Mouse (Mus musculus): ENCODE results near the gene Ms4a18.

The Ms4a18 gene

DNA sequence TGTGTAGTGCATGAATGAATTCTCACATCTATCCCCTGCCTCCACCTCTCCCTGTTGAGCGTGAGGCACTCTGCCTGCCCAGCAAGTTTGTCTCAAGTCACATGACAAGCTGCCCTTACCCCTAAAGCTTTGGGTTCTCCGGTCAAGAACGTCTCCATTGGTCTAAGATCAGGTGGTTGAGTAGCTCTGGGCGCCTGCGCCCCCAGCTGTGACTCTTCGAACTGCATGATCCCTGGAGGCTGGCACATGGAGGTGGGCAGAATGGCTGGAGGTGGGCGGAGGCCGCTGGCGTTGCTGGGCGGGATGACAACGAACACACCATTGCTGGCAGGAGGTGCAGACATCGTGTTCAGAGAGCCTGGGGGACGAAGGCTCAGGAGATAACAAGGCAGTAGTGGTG is 33.3 kb downstream of the Ms4a18 start:
- intact Hi-C loops (cut with DNase I), result no loop called here

GRCm38 (mm10) chr19:10983146-10983545 is 34.7 kb downstream of the Ms4a18 start:
- intact Hi-C loops (cut with DNase I), result no loop called here

GRCm38 (mm10) chr19:10980210-10980609 is 37.6 kb downstream of the Ms4a18 start:
- intact Hi-C loops (cut with DNase I), result no loop called here

GRCm38 (mm10) chr19:10979184-10980168 is 38.4 kb downstream of the Ms4a18 start:
- intact Hi-C loops (cut with DNase I), result loop anchor here (5.0 kb wide), 1 partner anchor 37 kb away; no protein-coding TSS in a partner anchor

GRCm38 (mm10) chr19:10976318-10976717 is 41.5 kb downstream of the Ms4a18 start:
- intact Hi-C loops (cut with DNase I), result loop anchor here (5.0 kb wide), 1 partner anchor 34 kb away; no protein-coding TSS in a partner anchor

- intact Hi-C loops (cut with DNase I), result loop anchor here (5.0 kb wide), 1 partner anchor 33 kb away; no protein-coding TSS in a partner anchor
Observed at GRCm38 (mm10) chr19:10975187-10975586, 42.6 kb downstream of the Ms4a18 start.

GRCm38 (mm10) chr19:10974238-10974865 is 43.5 kb downstream of the Ms4a18 start, which contains the start of gene Ms4a10:
Gene Ms4a10, minus strand, starts transcription at chr19:10974670.
- intact Hi-C loops (cut with DNase I), result no loop called here

DNA sequence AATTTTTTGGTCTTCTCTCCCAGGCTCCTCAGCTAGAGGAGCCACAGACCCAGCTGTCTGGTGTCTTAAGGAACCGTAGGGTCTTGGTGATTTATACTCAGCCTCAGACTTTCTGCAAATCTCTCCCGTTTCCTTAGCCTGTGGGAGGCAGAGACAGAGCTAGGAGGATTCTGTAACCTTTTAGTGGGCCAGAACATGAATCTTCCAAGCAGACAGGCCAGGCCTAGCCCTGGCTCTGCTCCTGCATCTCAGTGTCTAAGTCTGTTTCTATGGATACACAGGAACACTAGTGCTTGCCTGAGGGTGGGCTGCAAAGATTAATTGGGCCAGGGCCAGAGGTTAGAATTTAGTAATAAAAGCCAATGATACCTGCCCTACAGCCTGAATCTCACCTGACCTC is 44.6 kb downstream of the Ms4a18 start:
- intact Hi-C loops (cut with DNase I), result no loop called here

- intact Hi-C loops (cut with DNase I), result no loop called here
Observed at GRCm38 (mm10) chr19:10972660-10973059, 45.2 kb downstream of the Ms4a18 start.

- intact Hi-C loops (cut with DNase I), result no loop called here
Observed at GRCm38 (mm10) chr19:10970457-10970856, 47.4 kb downstream of the Ms4a18 start.

GRCm38 (mm10) chr19:10968578-10968977 is 49.3 kb downstream of the Ms4a18 start:
- intact Hi-C loops (cut with DNase I), result no loop called here

DNA sequence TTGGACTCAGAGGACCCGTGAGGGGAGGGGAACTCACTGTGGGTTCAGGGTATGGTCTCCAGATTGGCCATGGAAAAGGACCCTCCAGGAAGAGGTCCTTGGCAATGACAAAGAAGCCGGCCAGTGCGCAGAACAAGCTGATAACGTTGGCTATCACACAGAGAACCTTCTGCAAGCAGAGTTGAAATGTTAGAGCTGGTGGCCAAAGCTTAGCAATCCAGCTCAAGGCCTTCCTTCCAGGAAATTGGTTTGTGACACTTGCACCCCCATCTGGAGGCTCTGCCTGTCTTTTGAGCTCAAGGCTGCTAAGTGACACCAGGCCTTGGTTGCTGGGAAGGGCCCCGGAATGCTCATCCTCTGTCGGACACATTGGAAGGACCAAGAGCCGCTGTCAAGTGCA is 52.1 kb downstream of the Ms4a18 start:
- intact Hi-C loops (cut with DNase I), result no loop called here

- intact Hi-C loops (cut with DNase I), result no loop called here
Observed at GRCm38 (mm10) chr19:10959978-10960346, 57.9 kb downstream of the Ms4a18 start.

DNA sequence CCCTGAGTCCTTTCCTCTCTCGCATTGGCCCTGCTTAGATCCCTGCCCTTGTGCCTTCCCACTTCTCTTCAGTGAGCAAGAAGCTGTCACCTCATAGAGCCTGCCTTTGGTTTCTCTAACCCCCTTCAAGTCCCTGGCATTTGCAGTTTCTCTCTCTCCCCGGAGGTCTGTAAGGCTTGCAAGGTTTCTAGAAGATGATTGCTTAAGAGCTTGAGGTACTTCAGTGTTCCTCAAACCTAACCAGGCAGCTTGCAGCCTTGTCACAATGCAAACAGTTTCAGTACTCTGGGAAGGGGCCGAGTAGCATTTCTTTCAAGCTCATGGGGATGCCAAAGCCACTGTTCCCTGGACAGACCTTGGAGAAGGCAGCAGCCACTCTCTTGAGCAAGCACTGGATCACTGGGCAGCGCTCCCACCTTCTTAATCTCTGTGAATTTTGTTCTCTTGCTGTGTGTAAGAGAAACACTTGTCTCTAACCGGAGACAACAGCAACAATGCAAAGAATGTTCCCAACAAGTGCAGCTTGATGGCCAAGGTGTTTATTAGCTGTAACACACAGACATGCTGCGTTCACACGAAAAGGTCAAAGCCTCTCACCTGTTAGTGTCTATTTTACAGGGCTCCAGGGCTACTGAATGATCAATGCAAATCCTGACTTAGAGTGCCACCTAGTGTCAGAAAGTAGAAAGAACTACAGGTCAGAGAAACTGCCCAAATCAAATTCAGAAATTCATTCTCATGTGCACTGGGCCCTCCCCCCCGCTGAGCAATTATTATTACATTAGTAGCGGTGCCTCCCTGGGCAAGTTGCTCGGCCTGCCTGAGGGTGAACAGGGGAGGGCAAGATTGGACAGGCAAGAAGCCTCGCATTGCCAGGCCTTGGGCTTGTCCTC is 58.5 kb downstream of the Ms4a18 start:
- intact Hi-C loops (cut with DNase I), result no loop called here

GRCm38 (mm10) chr19:10952021-10952939 is 65.6 kb downstream of the Ms4a18 start:
- intact Hi-C loops (cut with DNase I), result no loop called here

DNA sequence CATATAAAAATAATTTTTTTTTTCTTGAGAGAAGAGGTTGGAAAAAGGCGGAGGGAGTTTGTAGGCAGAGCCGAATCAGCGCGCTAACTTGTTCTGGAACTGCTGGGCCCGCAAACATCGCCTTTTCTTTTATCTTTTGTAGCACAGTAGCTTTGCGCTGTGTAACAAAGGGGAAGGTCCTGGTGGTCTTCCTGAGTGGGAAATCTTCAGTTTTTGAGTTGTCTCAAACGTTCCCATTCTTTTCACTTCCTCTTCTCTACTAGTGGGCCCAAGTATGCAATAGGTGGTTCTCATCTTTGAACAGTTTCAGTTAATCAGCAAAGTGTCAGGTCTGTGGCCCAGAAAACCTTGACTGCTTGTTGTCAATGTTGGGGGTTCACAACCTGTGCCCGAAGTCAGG is 68.3 kb downstream of the Ms4a18 start:
- intact Hi-C loops (cut with DNase I), result no loop called here

DNA sequence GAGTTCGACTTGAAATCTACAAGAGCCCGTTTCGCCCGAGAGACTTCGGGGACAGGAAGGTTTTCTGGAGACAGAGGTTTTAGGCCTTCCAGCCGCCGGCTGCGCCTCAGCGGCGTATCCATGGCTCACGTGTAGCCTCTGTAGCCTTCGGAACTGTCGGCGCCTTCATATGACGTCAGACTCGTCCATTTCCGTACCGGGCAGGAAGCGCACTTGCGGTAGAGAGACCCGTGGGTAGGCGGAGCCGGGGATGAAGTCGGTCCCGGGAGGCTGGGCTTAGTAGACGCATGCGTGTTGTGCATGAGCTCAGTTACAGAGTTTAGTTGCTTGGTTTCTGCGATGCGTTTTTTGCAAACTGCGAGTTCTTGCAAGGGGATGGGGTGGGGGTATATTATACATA is 68.7 kb downstream of the Ms4a18 start, which contains the start of gene Ccdc86:
Gene Ccdc86 (minus strand): TSS at position 155 of the 400 bp plus-strand sequence.
- intact Hi-C loops (cut with DNase I), result no loop called here

DNA sequence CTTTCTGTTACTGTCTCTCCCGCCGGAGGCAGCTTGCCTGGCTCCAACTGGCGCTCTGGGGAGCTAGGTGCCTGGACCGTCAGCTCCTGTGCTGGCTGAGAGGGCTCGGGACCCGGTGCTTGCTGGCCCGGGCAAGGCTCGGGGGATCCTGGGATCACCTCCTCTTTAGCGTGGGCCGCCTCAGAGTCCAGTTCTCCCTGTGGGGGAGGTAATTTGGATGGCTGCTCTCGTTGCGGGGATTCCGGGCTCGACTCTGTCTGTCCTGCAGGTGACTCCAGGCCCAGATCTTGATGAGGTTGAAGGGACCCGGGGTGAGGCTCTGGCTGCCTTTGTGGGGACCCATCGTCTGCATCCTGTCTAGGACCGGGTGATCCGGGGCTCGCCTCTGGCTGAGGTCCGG is 69.4 kb downstream of the Ms4a18 start:
- intact Hi-C loops (cut with DNase I), result no loop called here

DNA sequence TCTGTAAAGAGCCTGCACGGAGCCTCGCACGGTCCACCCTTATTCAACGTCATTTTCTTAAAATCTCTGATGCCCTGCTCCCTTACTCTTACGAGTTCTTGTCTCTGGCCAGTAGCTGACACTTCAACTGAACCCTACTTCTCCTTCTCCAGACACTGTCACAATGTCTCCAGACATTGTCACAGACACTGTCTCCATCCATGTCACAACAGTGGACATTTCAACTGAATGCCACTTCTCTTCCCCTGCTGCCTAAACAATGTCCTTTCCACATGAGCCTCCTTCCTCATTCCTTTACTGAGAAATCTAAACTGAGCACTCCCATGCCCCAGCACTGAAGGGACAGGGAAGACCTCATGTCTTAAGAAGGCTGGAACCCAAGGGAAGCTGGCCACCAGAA is 70.6 kb downstream of the Ms4a18 start:
- intact Hi-C loops (cut with DNase I), result no loop called here
